Mouse (Mus musculus) brain, embryonic 14.5 days (tissue): Measurements from ENCODE around the gene Cplx3. TPM values are rescaled to one million over a fixed set of nuclear protein-coding genes. Genes with fewer than 3 reads are reported as not detected.
A peak's percentile ranks its signal among the peaks of the same experiment; 100 is the strongest.

Source experiments
- DNase-seq: peaks from one replicate; pipeline ENCODE4 v3.0.0-alpha.2; 2011; ENCODE audit warnings: low read depth
- CTCF ChIP-seq: fragments of 200-500 bp; IDR thresholded peaks from 2 replicates; pipeline ENCODE4 v1.5.1; 2012; ENCODE audit warnings: inconsistent platforms, mild to moderate bottlenecking, moderate library complexity, borderline replicate concordance; ENCODE audit not compliant: insufficient read depth, insufficient read length; ENCODE audit errors: extremely low read depth
- POLR2A ChIP-seq: fragments of 200-500 bp; IDR thresholded peaks from 2 replicates; pipeline ENCODE4 v1.6.1; 2012; ENCODE audit warnings: mild to moderate bottlenecking, inconsistent platforms, borderline replicate concordance; ENCODE audit not compliant: poor library complexity, insufficient read depth, insufficient read length, severe bottlenecking; ENCODE audit errors: extremely low read depth
- polyA plus RNA-seq: library from polyadenylated mRNA; depleted of rRNA; stranded (reverse); fragments of >200 nt; gene quantifications from 2 replicates; pipeline ENCODE4 v1.2.3, GENCODE M21; 2012

The Cplx3 gene
- polyA plus RNA-seq, 1 experiment: 0.49 TPM

- TF ChIP-seq POLR2A: no peak
- no peak for TF ChIP-seq CTCF
- DNase-seq: peak; percentile 46
These were observed 38.4 kb upstream of the Cplx3 start for GRCm38 (mm10) chr9:57644442-57644943.

- TF ChIP-seq CTCF (no peak), POLR2A (no peak)
- DNase-seq: no peak
These were observed 37.7 kb upstream of the Cplx3 start for GRCm38 (mm10) chr9:57643856-57644180.

- no peak for DNase-seq
- TF ChIP-seq POLR2A (no peak), CTCF (no peak)
These were observed 37.2 kb upstream of the Cplx3 start for GRCm38 (mm10) chr9:57643169-57643855.

GRCm38 (mm10) chr9:57641775-57642550, 35.9 kb upstream of the Cplx3 start:
- DNase-seq: no peak
- TF ChIP-seq CTCF: no peak
- TF ChIP-seq POLR2A: no peak

GRCm38 (mm10) chr9:57641022-57641421, 34.9 kb upstream of the Cplx3 start:
- no peak for TF ChIP-seq CTCF
- TF ChIP-seq POLR2A: no peak
- no peak for DNase-seq

GRCm38 (mm10) chr9:57640384-57640783, 34.3 kb upstream of the Cplx3 start:
- DNase-seq: no peak
- TF ChIP-seq CTCF (no peak), POLR2A (no peak)

GRCm38 (mm10) chr9:57639661-57640328, 33.7 kb upstream of the Cplx3 start:
- TF ChIP-seq POLR2A (no peak), CTCF (no peak)
- DNase-seq: no peak

- TF ChIP-seq POLR2A (no peak), CTCF (no peak)
- DNase-seq: no peak
These were observed 32.8 kb upstream of the Cplx3 start for GRCm38 (mm10) chr9:57638651-57639459.

- peak; percentile 51 for DNase-seq
- TF ChIP-seq POLR2A (no peak), CTCF (no peak)
These were observed 31.8 kb upstream of the Cplx3 start for GRCm38 (mm10) chr9:57637741-57638322.

GRCm38 (mm10) chr9:57637272-57637671, 31.2 kb upstream of the Cplx3 start:
- TF ChIP-seq CTCF: no peak
- no peak for TF ChIP-seq POLR2A
- DNase-seq: no peak

GRCm38 (mm10) chr9:57633481-57634024, 27.5 kb upstream of the Cplx3 start:
- TF ChIP-seq POLR2A: no peak
- TF ChIP-seq CTCF: no peak

GRCm38 (mm10) chr9:57629118-57629874, 23.2 kb upstream of the Cplx3 start:
- TF ChIP-seq CTCF (peak; percentile 99), POLR2A (no peak)
- DNase-seq: peak; percentile 72

More at GRCm38 (mm10) chr9:57633481-57634024, 27.5 kb upstream of the Cplx3 start:
- DNase-seq: peak; percentile 46

- no peak for TF ChIP-seq CTCF
- no peak for TF ChIP-seq POLR2A
- no peak for DNase-seq
These were observed 22.6 kb upstream of the Cplx3 start for GRCm38 (mm10) chr9:57628717-57629116.
